Mouse (Mus musculus) activated CD4-positive, CD25-positive, alpha-beta regulatory T cell, adult 4 months (primary cell): ENCODE results near the gene Pspc1. TPM values are rescaled to one million over a fixed set of nuclear protein-coding genes. Genes with fewer than 3 reads are reported as not detected.

Experiments
- ATAC-seq: one replicate; pipeline ENCODE4 v1.8.0; 2017
- polyA plus RNA-seq, 2 experiments: library from polyadenylated mRNA; unstranded; fragments of 100-300 nt; shearing (Covaris generic); gene quantifications; one replicate each; pipeline ENCODE4 v1.2.1; 2017

The Pspc1 gene
- polyA plus RNA-seq, 2 experiments from 2014 or later: 13.3 to 22.0 TPM

DNA sequence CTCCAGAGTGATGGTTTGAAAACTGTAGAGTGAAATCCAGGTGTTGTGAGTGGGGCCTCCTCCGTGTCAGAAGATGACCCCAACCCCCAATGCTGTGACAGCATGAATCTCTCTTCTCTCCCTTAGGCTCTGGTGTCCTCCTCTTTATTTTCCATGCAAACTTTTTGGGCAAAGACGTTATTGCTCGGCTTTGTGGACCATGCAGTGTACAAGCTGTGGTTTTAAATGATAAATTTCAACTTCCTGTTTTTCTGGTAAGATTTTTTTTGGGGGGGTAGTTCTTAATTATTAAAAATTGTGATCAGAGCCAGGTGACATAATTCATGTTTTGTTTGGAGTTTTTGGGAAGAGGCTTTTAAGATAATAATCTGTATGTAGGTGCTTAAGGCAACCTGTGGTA, 82.6 kb downstream of the Pspc1 start:
- ATAC-seq: no peak

DNA sequence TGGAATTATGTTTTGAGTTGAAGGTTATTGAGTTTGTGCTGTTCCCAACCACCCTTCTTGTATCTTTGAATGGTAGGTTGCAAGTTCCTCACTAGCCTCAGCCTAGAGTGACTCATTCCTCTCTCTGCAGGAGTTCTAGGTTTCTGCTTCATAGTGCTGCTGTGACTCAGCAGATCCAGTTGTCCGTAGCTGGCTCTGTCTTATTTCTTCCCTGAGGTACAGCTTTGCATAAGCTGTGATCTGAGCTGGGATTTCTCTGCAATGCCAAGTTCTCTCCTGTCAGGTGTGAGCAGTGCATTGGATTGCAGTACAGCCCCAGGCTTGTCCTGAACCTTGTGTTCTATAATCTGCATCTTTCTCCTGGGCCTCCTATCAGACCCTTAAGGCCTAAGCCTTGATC, 88.3 kb downstream of the Pspc1 start:
- no peak for ATAC-seq

DNA sequence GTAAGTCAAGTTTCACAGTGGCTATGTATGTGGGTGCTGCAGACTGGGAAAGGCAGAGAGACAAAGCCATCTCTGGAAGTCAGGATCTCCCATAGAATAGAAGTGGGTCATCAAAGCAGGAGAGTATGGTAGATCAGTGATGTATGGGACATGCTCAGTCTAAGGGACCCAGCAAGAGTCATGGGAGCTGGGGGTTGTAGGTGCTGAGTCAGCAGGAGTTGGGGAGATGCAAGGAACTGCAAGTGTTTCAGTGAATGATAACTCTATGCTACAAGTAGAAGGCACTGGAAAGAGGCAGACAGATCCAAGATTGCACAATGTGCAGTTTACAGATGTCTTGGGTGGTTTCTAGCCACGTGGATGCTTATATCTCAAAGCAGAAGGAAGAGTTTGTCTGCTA, 89.0 kb downstream of the Pspc1 start:
- ATAC-seq: no peak

DNA sequence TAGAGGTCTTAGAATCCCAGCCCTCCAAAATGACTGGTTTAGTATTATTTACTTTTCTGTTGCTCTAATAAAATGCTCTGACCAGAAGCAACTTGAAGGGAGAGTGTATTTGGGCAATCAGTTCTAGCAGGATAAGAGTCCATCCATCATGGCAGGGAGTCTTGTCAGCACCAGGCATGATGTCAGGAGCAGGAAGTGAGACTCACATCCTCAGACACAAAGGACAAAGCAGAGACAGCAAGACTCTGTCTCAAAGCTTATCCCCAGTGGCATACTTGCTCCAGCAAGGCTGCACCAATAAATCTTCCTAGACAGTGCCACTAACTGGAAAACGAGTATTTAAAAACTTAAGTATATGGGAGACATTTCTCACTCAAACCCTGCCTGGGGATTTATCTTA, 92.7 kb downstream of the Pspc1 start:
- no peak for ATAC-seq

Other genes starting within 250 kb of the Pspc1 start
- 1 to 10 TPM; 8.5 to 8.7 TPM for gene Cenpj, start 202.9 kb downstream of the Pspc1 start, polyA plus RNA-seq
- gene Parp4, start 202.7 kb downstream of the Pspc1 start, polyA plus RNA-seq: 10 to 100 TPM; 40.8 to 45.2 TPM
- gene Mphosph8, start 110.1 kb downstream of the Pspc1 start, polyA plus RNA-seq: 10 to 100 TPM; 46.2 to 79.6 TPM
- gene Zmym5, start 33.4 kb upstream of the Pspc1 start, polyA plus RNA-seq: 10 to 100 TPM; 47.0 to 47.8 TPM
- 10 to 100 TPM; 37.8 to 48.3 TPM for gene Zmym2, start 108.3 kb upstream of the Pspc1 start, polyA plus RNA-seq